ENCODE assay signal across 25 mouse cellular contexts in genomic region chr3:102125546-102125945, GRCm38 (mm10). TPM values are rescaled to one million over a fixed set of nuclear protein-coding genes. Genes with fewer than 3 reads are reported as not detected.
A peak's percentile ranks its signal among the peaks of the same experiment; 100 is the strongest.
DNase-seq lines count a peak whose midpoint lies in the region; ATAC-seq and TF ChIP-seq lines count a peak whose summit lies in the region.
"Had no signal": no experiment of that assay in that cellular context is flagged by ENCODE, and none has a peak within 500 bp of the region (broad histone marks: within the 10 kb centered on the region; RNA-seq: fewer than 3 reads in every experiment).

No protein-coding gene starts in this region.

- TF ChIP-seq POLR2A in brain, embryonic 14.5 days (IDR thresholded peaks at IDR 0.05; ENCODE audit: borderline replicate concordance, extremely low read depth, insufficient read depth, insufficient read length, poor library complexity, severe bottlenecking) = no peak

- H3K27me3 ChIP-seq in hindbrain, postnatal 0 days (ENCODE audit: insufficient read depth, low read length) = no peaks in the 10 kb centered on the region
- no peaks in the 10 kb centered on the region for H3K27me3 ChIP-seq in hindbrain, embryonic 12.5 days
- no peaks in the 10 kb centered on the region for H3K27me3 ChIP-seq in limb, embryonic 10.5 days (ENCODE audit: low read depth, poor library complexity, severe bottlenecking)
- H3K27me3 ChIP-seq: forebrain, embryonic 13.5 days; hindbrain, embryonic 13.5 days; kidney, embryonic 15.5 days; limb, embryonic 13.5 days; midbrain, embryonic 15.5 days had no signal

- no peak overlapping the region for H3K4me2 ChIP-seq in hindbrain, postnatal 0 days (ENCODE audit: low read depth, low read length)
- no peak overlapping the region for H3K4me2 ChIP-seq in hindbrain, embryonic 12.5 days (replicated peaks)
- H3K4me2 ChIP-seq: forebrain, embryonic 13.5 days; heart, embryonic 11.5 days; hindbrain, embryonic 13.5 days; kidney, embryonic 15.5 days; limb, embryonic 13.5 days; liver, embryonic 11.5 days; midbrain, embryonic 15.5 days had no signal

- peak; percentile 24; the same call in 1 of the 2 replicates for ATAC-seq in hindbrain, postnatal 0 days
- no peak for ATAC-seq in hindbrain, embryonic 12.5 days (ENCODE audit: low FRiP score)
- no peak for ATAC-seq in activated CD4-positive, CD25-positive, alpha-beta regulatory T cell, adult 4 months
- ATAC-seq: CD4-positive, CD25-positive, alpha-beta regulatory T cell, adult 4 months; forebrain, embryonic 13.5 days; liver, postnatal 0 days; midbrain, embryonic 15.5 days had no signal

- no peak for TF ChIP-seq CTCF in hindbrain, postnatal 0 days (IDR thresholded peaks at IDR 0.05; ENCODE audit: low read depth)
- no peak for TF ChIP-seq CTCF in brain, embryonic 14.5 days (IDR thresholded peaks at IDR 0.05; ENCODE audit: borderline replicate concordance, extremely low read depth, insufficient read depth, insufficient read length)

- H3K27ac ChIP-seq in hindbrain, postnatal 0 days = no peak overlapping the region
- H3K27ac ChIP-seq in hindbrain, embryonic 12.5 days = no peak overlapping the region
- H3K27ac ChIP-seq in limb, embryonic 10.5 days = no peak overlapping the region
- H3K27ac ChIP-seq: forebrain, embryonic 13.5 days; hindbrain, embryonic 13.5 days; kidney, embryonic 15.5 days; limb, embryonic 13.5 days; macrophage; midbrain, embryonic 15.5 days had no signal

- H3K9ac ChIP-seq in hindbrain, postnatal 0 days (replicated peaks; ENCODE audit: low read length) = no peak overlapping the region
- H3K9ac ChIP-seq in hindbrain, embryonic 12.5 days = no peak overlapping the region
- H3K9ac ChIP-seq: forebrain, embryonic 13.5 days; hindbrain, embryonic 13.5 days; kidney, embryonic 15.5 days; limb, embryonic 13.5 days; liver, postnatal 0 days; midbrain, embryonic 15.5 days had no signal

- no peak for DNase-seq in hindbrain, postnatal 0 days (ENCODE audit: low spot score)
- DNase-seq in brain, embryonic 14.5 days (ENCODE audit: low read depth) = peak; percentile 20
- DNase-seq in cerebellum, adult 18-20 months = peak; percentile 28 to 31
- peak; percentile 37 to 52 for DNase-seq in cerebellum, postnatal 25 days
- no peak for DNase-seq in limb, embryonic 10.5 days (ENCODE audit: low spot score)
- DNase-seq in left cerebral cortex, postnatal 36 days (ENCODE audit: low spot score in 2 of 2) = no peak
- DNase-seq: adrenal gland, adult 8-10 months; gastrocnemius, postnatal 25 days; heart, adult 11 months; heart, postnatal 36 days; kidney, adult 18-20 months; kidney, postnatal 25 days; liver, postnatal 0 days; right cerebral cortex, postnatal 14 days had no signal

- H3K36me3 ChIP-seq in hindbrain, postnatal 0 days (ENCODE audit: insufficient read depth, low read length) = no peaks in the 10 kb centered on the region
- no peaks in the 10 kb centered on the region for H3K36me3 ChIP-seq in hindbrain, embryonic 12.5 days
- H3K36me3 ChIP-seq in limb, embryonic 10.5 days = no peaks in the 10 kb centered on the region
- H3K36me3 ChIP-seq: hindbrain, embryonic 13.5 days; kidney, embryonic 15.5 days; limb, embryonic 13.5 days; midbrain, embryonic 15.5 days had no signal

- 0 out of 2 replicates have a peak, but pooled peaks cover 3% of the 10 kb centered on the region for H3K4me1 ChIP-seq in hindbrain, postnatal 0 days (ENCODE audit: insufficient read depth, low read length)
- no peaks in the 10 kb centered on the region; the same call in 1 of the 2 replicates for H3K4me1 ChIP-seq in hindbrain, embryonic 12.5 days
- H3K4me1 ChIP-seq in limb, embryonic 10.5 days = no peaks in the 10 kb centered on the region
- H3K4me1 ChIP-seq: forebrain, embryonic 13.5 days; kidney, embryonic 15.5 days; limb, embryonic 13.5 days; midbrain, embryonic 15.5 days had no signal

- H3K4me3 ChIP-seq in hindbrain, postnatal 0 days (ENCODE audit: low read length) = no peak overlapping the region
- H3K4me3 ChIP-seq in hindbrain, embryonic 12.5 days = no peak overlapping the region
- H3K4me3 ChIP-seq in limb, embryonic 10.5 days = no peak overlapping the region
- H3K4me3 ChIP-seq: forebrain, embryonic 13.5 days; hindbrain, embryonic 13.5 days; kidney, embryonic 15.5 days; limb, embryonic 13.5 days; midbrain, embryonic 15.5 days had no signal

- 37% methylated on average over 1 of the region's 1 CpGs for WGBS in hindbrain, postnatal 0 days
- WGBS in hindbrain, embryonic 12.5 days = 17% methylated on average over 1 of the region's 1 CpGs
- WGBS in limb, embryonic 10.5 days = 66% methylated on average over 1 of the region's 1 CpGs

- intact Hi-C loops in left cerebral cortex, postnatal 36 days (cut with DNase I) = no loop called here

- H3K9me3 ChIP-seq in hindbrain, postnatal 0 days (ENCODE audit: low read length) = no peaks in the 10 kb centered on the region
- no peaks in the 10 kb centered on the region for H3K9me3 ChIP-seq in hindbrain, embryonic 12.5 days (replicated peaks)
- H3K9me3 ChIP-seq in limb, embryonic 10.5 days (replicated peaks) = no peaks in the 10 kb centered on the region
- H3K9me3 ChIP-seq: forebrain, embryonic 13.5 days; hindbrain, embryonic 13.5 days; kidney, embryonic 15.5 days; limb, embryonic 13.5 days; midbrain, embryonic 15.5 days had no signal

RNA-seq across cellular contexts. Expression of gene Casq2, which starts 39.3 kb away (rescaled TPM):
- total RNA-seq in hindbrain, postnatal 0 days (2014; rRNA removed) = 1.4 and 2.0 TPM in 2 replicates
- polyA plus RNA-seq in hindbrain, postnatal 0 days (2015; fragmentation: Nextera tagmentation; extraction: Ambion mirVana) = 0.56 and 0.92 TPM in 2 replicates
- 1.1 and 5.9 TPM in 2 replicates for polyA plus RNA-seq in hindbrain, embryonic 12.5 days (2016; fragmentation: Nextera tagmentation; extraction: Ambion mirVana)
- 1.3 TPM in 2 replicates for polyA plus RNA-seq in brain, embryonic 14.5 days (2012; rRNA removed)
- not detected for polyA plus RNA-seq in activated CD4-positive, CD25-positive, alpha-beta regulatory T cell, adult 4 months (2017; shearing (Covaris generic))
- 0.08 and 0.28 TPM in 2 replicates for polyA plus RNA-seq in limb, embryonic 10.5 days (2016; fragmentation: Nextera tagmentation; extraction: Ambion mirVana)
- total RNA-seq in left cerebral cortex, postnatal 36 days (2021) = 1 to 10 TPM; 1.2 TPM
- polyA plus RNA-seq: CD4-positive, CD25-positive, alpha-beta regulatory T cell, adult 4 months; macrophage had no signal

Comparison
In these comparisons a context has a peak if more than half of its experiments do, and no peak if none do; other contexts are left out.
1. DNase-seq: peak in brain, embryonic 14.5 days (single experiment), cerebellum, adult 18-20 months (2 of 2) and cerebellum, postnatal 25 days (2 of 2); none in hindbrain, postnatal 0 days (single experiment), limb, embryonic 10.5 days (single experiment) and left cerebral cortex, postnatal 36 days (0 of 2).